Mouse (Mus musculus): Measurements from ENCODE around the gene Fam135a.
A peak's percentile ranks its signal among the peaks of the same experiment; 100 is the strongest.
"Not testable (repeated sequence)": the region's sequence is repeated elsewhere in the genome, so short reads cannot be mapped to it uniquely, and the experiment has no call there.

Fam135a gene

GRCm38 (mm10) chr1:24066706-24067105 lies 33.4 kb downstream of the Fam135a start:
- DNase-seq (ENCODE audit: low read depth): no peak

GRCm38 (mm10) chr1:24055706-24056105 lies 44.4 kb downstream of the Fam135a start:
- no peak for DNase-seq (ENCODE audit: low read depth)

GRCm38 (mm10) chr1:24046730-24047510 lies 53.2 kb downstream of the Fam135a start:
- no peak for DNase-seq (ENCODE audit: low read depth)

GRCm38 (mm10) chr1:24045627-24046026 lies 54.5 kb downstream of the Fam135a start:
- no peak for DNase-seq (ENCODE audit: low read depth)

GRCm38 (mm10) chr1:24043007-24043406 lies 57.1 kb downstream of the Fam135a start:
- DNase-seq (ENCODE audit: low read depth): no peak

- DNase-seq (ENCODE audit: low read depth): peak; percentile 13
These were observed 66.2 kb downstream of the Fam135a start for GRCm38 (mm10) chr1:24033759-24034423.

- DNase-seq (ENCODE audit: low read depth): no peak
These were observed 89.3 kb downstream of the Fam135a start for GRCm38 (mm10) chr1:24010821-24011220.

GRCm38 (mm10) chr1:24010016-24010415 lies 90.1 kb downstream of the Fam135a start:
- no peak for DNase-seq (ENCODE audit: low read depth)

GRCm38 (mm10) chr1:24007621-24008020 lies 92.5 kb downstream of the Fam135a start:
- no peak for DNase-seq (ENCODE audit: low read depth)

GRCm38 (mm10) chr1:24005070-24005804 lies 94.9 kb downstream of the Fam135a start, which contains the start of gene Sdhaf4:
Gene Sdhaf4 (minus strand): TSS chr1:24005656.
- peak; percentile 82 for DNase-seq (ENCODE audit: low read depth)

GRCm38 (mm10) chr1:23999318-23999717 lies 100.8 kb downstream of the Fam135a start:
- no peak for DNase-seq (ENCODE audit: low read depth)

GRCm38 (mm10) chr1:23998866-23999265 lies 101.3 kb downstream of the Fam135a start:
- no peak for DNase-seq (ENCODE audit: low read depth)

- DNase-seq (ENCODE audit: low read depth): no peak
These were observed 101.9 kb downstream of the Fam135a start for GRCm38 (mm10) chr1:23998120-23998810.

GRCm38 (mm10) chr1:23997493-23997892 lies 102.6 kb downstream of the Fam135a start:
- no peak for DNase-seq (ENCODE audit: low read depth)

- no peak for DNase-seq (ENCODE audit: low read depth)
These were observed 104.7 kb downstream of the Fam135a start for GRCm38 (mm10) chr1:23995420-23995819.

GRCm38 (mm10) chr1:23983118-23983517 lies 117.0 kb downstream of the Fam135a start:
- no peak for DNase-seq (ENCODE audit: low read depth)

- no peak for DNase-seq (ENCODE audit: low read depth)
These were observed 121.9 kb downstream of the Fam135a start for GRCm38 (mm10) chr1:23978281-23978680.

- DNase-seq (ENCODE audit: low read depth): not testable (repeated sequence)
These were observed 129.0 kb downstream of the Fam135a start for GRCm38 (mm10) chr1:23971159-23971558.

- DNase-seq (ENCODE audit: low read depth): no peak
These were observed 132.0 kb downstream of the Fam135a start for GRCm38 (mm10) chr1:23968027-23968725.

GRCm38 (mm10) chr1:23966226-23966625 lies 133.9 kb downstream of the Fam135a start:
- peak; percentile 24 for DNase-seq (ENCODE audit: low read depth)

Data from c-Kit-positive CD71-positive TER-119-negative erythroid progenitor cells, embryonic 14.5 days (primary cell).